Mouse (Mus musculus) heart, embryonic 11.5 days (tissue): ENCODE results near the gene Cfap61. TPM values are rescaled to one million over a fixed set of nuclear protein-coding genes. Genes with fewer than 3 reads are reported as not detected.

Experiments
- ATAC-seq: fragments of 200-750 bp; cut with Nextera tagmentation; replicated peaks from 2 replicates; pipeline ENCODE4 v1.8.0; 2017; ENCODE audit warnings: moderate library complexity; ENCODE audit not compliant: insufficient number of reproducible peaks, low FRiP score, low TSS enrichment
- H3K27ac ChIP-seq: fragments of 300-500 bp; sonication (generic); 2 replicates; pipeline ENCODE4 v1.5.1; 2014; ENCODE audit warnings: mild to moderate bottlenecking, low read depth, low read length
- H3K27me3 ChIP-seq: fragments of 300-500 bp; sonication (generic); 2 replicates; pipeline ENCODE4 v1.6.1; 2014; ENCODE audit warnings: mild to moderate bottlenecking, low read length, mixed read lengths; ENCODE audit not compliant: control insufficient read depth, insufficient read depth
- H3K36me3 ChIP-seq: fragments of 300-500 bp; sonication (generic); 2 replicates; pipeline ENCODE4 v1.6.1; 2014; ENCODE audit warnings: mild to moderate bottlenecking, low read length, moderate library complexity, mixed read lengths; ENCODE audit not compliant: control insufficient read depth, insufficient read depth
- H3K4me1 ChIP-seq: fragments of 300-500 bp; sonication (generic); 2 replicates; pipeline ENCODE4 v1.6.1; 2014; ENCODE audit warnings: low read length; ENCODE audit not compliant: control insufficient read depth, insufficient read depth
- H3K4me2 ChIP-seq: fragments of 300-500 bp; sonication (generic); 2 replicates; pipeline ENCODE4 v1.6.1; 2014; ENCODE audit warnings: mild to moderate bottlenecking, moderate library complexity
- H3K4me3 ChIP-seq: fragments of 300-500 bp; sonication (generic); 2 replicates; pipeline ENCODE4 v1.5.1; 2014; ENCODE audit warnings: low read depth, low read length
- H3K9ac ChIP-seq: fragments of 300-500 bp; sonication (generic); 2 replicates; pipeline ENCODE4 v1.6.1; 2014; ENCODE audit warnings: mild to moderate bottlenecking, low read depth, low read length, moderate library complexity
- H3K9me3 ChIP-seq: fragments of 300-500 bp; sonication (generic); replicated peaks from 2 replicates; pipeline ENCODE4 v1.6.1; 2016; ENCODE audit warnings: low read length; ENCODE audit not compliant: control insufficient read depth
- WGBS: fragments of 180-500 bp; shearing (Covaris S2); extraction: QIAGEN DNeasy Blood & Tissue Kit; methylation state at CpG from one replicate; pipeline ENCODE4 v1.1.7; 2014; ENCODE audit not compliant: insufficient replicate concordance; 5-methylcytosine and 5-hydroxymethylcytosine counted together
- polyA plus RNA-seq: library from polyadenylated mRNA; unstranded; fragments of >200 nt; fragmentation: Nextera tagmentation; extraction: Ambion mirVana; gene quantifications from 2 replicates; pipeline ENCODE4 v1.2.1, GENCODE M21; 2014

Cfap61 gene
- polyA plus RNA-seq, 1 experiment from 2014 or later = 0.10 TPM

- ATAC-seq = no peak
- WGBS = 55% methylated on average over 3 of the region's 3 CpGs
- Histone ChIP-seq H3K9ac (no peak overlapping the region), H3K4me3 (no peak overlapping the region), H3K36me3 (no peaks in the 10 kb centered on the region), H3K9me3 (no peaks in the 10 kb centered on the region), H3K4me1 (no peaks in the 10 kb centered on the region), H3K27me3 (no peaks in the 10 kb centered on the region), H3K27ac (no peak overlapping the region), H3K4me2 (no peak overlapping the region)
Measured at GRCm38 (mm10) chr2:145941403-145941802, 6.8 kb downstream of the Cfap61 start.

DNA sequence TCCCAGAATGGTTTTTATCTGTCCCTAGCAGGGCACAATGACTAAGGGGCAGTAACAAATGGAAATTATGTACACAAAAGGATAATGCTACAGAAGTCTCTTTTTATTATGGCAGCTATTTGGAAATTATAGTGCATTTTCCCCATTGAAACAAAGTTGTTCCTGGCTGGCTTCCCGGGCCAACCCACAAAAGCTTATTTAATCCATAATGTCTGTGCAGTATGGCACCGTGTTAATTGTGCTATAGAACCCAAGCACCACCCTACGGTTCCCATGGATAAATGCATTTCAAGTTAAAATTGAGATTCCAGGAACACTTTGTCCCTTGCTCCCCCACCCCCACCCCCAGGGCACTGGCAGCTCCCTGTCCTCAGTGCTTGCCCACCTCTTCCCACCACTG, 9.7 kb downstream of the Cfap61 start:
- H3K4me1 ChIP-seq = no peaks in the 10 kb centered on the region
- WGBS = 81% methylated on average over 3 of the region's 3 CpGs
- no peak for ATAC-seq
- no peaks in the 10 kb centered on the region for H3K9me3 ChIP-seq
- no peak overlapping the region for H3K9ac ChIP-seq
- H3K27me3 ChIP-seq = no peaks in the 10 kb centered on the region
- no peak overlapping the region for H3K4me2 ChIP-seq
- H3K27ac ChIP-seq = no peak overlapping the region
- no peak overlapping the region for H3K4me3 ChIP-seq
- no peaks in the 10 kb centered on the region for H3K36me3 ChIP-seq

DNA sequence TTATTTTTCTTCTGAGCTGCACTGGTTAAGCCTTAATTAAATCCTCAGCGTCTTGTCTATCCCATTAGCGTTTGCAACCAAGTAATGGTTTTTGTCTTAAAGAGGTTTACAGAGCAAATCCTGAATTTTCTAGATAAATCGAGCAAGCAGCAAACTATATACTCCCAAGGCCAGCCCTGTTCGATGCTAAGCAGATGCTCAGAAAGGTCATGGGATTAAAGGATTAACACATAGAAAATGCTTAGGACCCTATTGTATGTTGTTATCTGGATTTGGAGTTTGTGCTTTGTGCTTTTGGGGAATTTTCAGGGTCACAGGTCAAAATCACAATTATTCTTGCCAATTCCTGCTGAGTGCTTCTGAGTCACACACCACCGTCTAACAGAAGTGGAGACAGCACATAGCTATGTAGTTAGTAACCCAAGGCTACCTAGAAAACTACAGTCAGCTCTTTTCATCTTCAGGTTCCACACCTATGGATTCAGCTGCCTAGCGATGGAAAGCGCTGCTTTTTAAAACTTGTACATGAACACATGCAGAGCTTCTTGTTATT, 13.9 kb downstream of the Cfap61 start:
- no peaks in the 10 kb centered on the region for H3K27me3 ChIP-seq
- H3K4me2 ChIP-seq = no peak overlapping the region
- ATAC-seq = no peak
- no peaks in the 10 kb centered on the region for H3K4me1 ChIP-seq
- no peak overlapping the region for H3K4me3 ChIP-seq
- H3K27ac ChIP-seq = no peak overlapping the region
- H3K36me3 ChIP-seq = no peaks in the 10 kb centered on the region
- no peak overlapping the region for H3K9ac ChIP-seq
- WGBS = 73% methylated on average over 7 of the region's 7 CpGs
- H3K9me3 ChIP-seq = no peaks in the 10 kb centered on the region

DNA sequence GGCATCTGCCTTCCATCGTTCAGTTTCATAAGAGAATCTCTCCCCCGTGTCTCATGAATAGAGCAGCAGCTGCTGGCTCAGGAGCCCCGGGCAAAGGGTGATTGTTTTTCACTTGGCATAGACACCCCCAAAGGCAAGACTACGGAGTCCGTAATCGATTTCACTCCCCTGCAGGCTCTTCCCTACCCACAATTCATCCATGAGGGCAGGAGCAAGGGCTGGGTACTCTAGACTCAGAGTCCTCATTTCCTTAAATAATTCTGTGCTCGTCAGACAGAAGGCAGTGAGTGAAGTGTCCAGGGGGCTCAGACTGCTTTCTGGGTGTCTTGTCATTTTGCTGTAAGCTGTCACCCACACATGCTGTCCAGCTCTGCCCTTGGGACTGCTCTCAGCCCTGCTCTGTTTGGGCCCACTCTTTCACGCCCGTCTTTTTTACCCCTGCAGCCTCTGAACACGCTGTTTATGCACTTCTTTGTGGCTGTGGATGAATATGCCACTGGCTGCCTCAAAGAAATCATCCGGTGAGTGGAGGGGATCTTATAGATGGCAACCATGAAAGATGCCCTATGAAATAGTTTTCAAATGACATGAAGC, 15.0 kb downstream of the Cfap61 start:
- no peaks in the 10 kb centered on the region for H3K27me3 ChIP-seq
- no peak overlapping the region for H3K27ac ChIP-seq
- H3K4me3 ChIP-seq = no peak overlapping the region
- no peak overlapping the region for H3K4me2 ChIP-seq
- ATAC-seq = no peak
- H3K9me3 ChIP-seq = no peaks in the 10 kb centered on the region
- H3K9ac ChIP-seq = no peak overlapping the region
- WGBS = 63% methylated on average over 11 of the region's 11 CpGs
- no peaks in the 10 kb centered on the region for H3K4me1 ChIP-seq
- no peaks in the 10 kb centered on the region for H3K36me3 ChIP-seq

- Histone ChIP-seq H3K4me3 (no peak overlapping the region), H3K9ac (no peak overlapping the region), H3K27ac (no peak overlapping the region), H3K36me3 (no peaks in the 10 kb centered on the region), H3K4me1 (no peaks in the 10 kb centered on the region), H3K9me3 (no peaks in the 10 kb centered on the region), H3K4me2 (no peak overlapping the region), H3K27me3 (no peaks in the 10 kb centered on the region)
- WGBS = 48% methylated on average over 10 of the region's 10 CpGs
- ATAC-seq = no peak
Measured at GRCm38 (mm10) chr2:145950239-145950638, 15.7 kb downstream of the Cfap61 start.

GRCm38 (mm10) chr2:145952726-145953125, 18.1 kb downstream of the Cfap61 start:
- no peak for ATAC-seq
- Histone ChIP-seq H3K9me3 (no peaks in the 10 kb centered on the region), H3K27ac (no peak overlapping the region), H3K4me3 (no peak overlapping the region), H3K27me3 (no peaks in the 10 kb centered on the region), H3K4me1 (no peaks in the 10 kb centered on the region), H3K9ac (no peak overlapping the region), H3K4me2 (no peak overlapping the region), H3K36me3 (no peaks in the 10 kb centered on the region)
- 79% methylated on average over 5 of the region's 5 CpGs for WGBS

DNA sequence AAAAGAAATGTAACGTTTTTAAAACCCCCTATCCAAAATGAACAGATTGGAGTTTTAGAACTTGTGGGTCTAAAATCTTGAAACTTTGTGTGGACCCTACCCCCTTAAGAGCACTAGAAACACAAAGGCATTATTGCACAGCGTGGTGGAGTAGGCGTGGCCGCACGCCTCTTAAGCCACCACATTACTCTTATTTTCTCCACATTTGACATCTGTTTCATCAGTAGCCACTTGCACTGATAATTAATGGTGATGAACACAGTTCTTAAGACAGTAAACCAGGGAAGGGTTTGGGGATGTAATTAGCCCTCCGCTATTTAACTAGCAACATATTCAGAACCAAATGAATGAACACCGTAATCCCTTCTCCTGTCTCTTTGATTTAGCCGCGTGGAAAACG, 21.3 kb downstream of the Cfap61 start:
- no peaks in the 10 kb centered on the region for H3K4me1 ChIP-seq
- 82% methylated on average over 10 of the region's 10 CpGs for WGBS
- H3K27me3 ChIP-seq = no peaks in the 10 kb centered on the region
- no peak overlapping the region for H3K4me3 ChIP-seq
- ATAC-seq = no peak
- H3K9ac ChIP-seq = no peak overlapping the region
- H3K9me3 ChIP-seq = no peaks in the 10 kb centered on the region
- no peaks in the 10 kb centered on the region for H3K36me3 ChIP-seq
- no peak overlapping the region for H3K4me2 ChIP-seq
- no peak overlapping the region for H3K27ac ChIP-seq

DNA sequence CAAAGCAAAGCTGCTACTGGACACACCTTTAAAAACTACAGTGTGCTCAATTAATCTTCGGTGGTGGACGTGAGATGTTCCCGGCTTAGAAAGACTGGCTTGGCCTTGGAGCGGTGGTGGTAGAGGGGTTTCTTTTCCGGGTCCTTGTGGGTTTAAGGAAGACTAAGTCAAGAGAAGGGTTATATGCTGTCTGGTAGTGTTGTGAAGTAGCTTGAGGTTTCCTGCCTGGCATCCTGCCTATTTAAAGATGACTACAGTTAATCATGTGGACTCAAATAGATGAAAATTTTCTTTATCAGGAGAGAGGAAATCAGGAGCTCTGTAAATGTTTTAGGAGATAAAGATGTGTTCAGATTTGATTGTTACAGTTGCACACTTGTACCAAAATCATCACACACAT, 21.7 kb downstream of the Cfap61 start:
- Histone ChIP-seq H3K4me1 (no peaks in the 10 kb centered on the region), H3K9ac (no peak overlapping the region)
- 85% methylated on average over 5 of the region's 5 CpGs for WGBS

DNA sequence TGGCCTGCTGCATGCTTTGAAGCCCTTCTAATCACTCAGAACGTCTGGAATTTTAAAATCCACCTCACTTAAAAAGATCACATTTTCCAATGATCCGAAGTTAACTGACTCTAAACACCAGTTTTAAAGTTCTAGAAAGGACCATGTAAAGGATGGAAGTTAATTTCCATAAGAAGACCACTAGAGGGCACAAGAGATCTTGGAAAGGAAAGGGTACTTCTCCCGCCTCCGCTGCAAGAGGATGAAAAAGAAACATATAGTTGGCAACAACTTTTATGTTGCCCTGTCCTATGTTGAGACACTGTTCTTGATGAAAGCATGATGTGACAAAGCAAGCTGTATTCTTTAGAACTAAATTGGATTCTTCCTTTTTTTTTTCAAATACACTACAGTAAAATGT, 22.9 kb downstream of the Cfap61 start:
- H3K4me1 ChIP-seq = no peaks in the 10 kb centered on the region
- 7% methylated on average over 4 of the region's 4 CpGs for WGBS
- H3K36me3 ChIP-seq = no peaks in the 10 kb centered on the region
- H3K9me3 ChIP-seq = no peaks in the 10 kb centered on the region
- H3K27ac ChIP-seq = no peak overlapping the region
- no peaks in the 10 kb centered on the region for H3K27me3 ChIP-seq
- ATAC-seq = no peak
- H3K4me2 ChIP-seq = no peak overlapping the region
- no peak overlapping the region for H3K9ac ChIP-seq
- H3K4me3 ChIP-seq = no peak overlapping the region

More for the DNA sequence above, 21.7 kb downstream of the Cfap61 start:
- Histone ChIP-seq H3K4me3 (no peak overlapping the region), H3K36me3 (no peaks in the 10 kb centered on the region), H3K27me3 (no peaks in the 10 kb centered on the region), H3K27ac (no peak overlapping the region), H3K4me2 (no peak overlapping the region), H3K9me3 (no peaks in the 10 kb centered on the region)
- no peak for ATAC-seq
